Mouse (Mus musculus) regulatory T cell (primary cell): ENCODE results near the gene Tmem236.

ENCODE experiments used
- in situ Hi-C: fragments of 300-600 bp; cut with MboI, MseI; formaldehyde crosslinking; loops from one replicate; pipeline ENCODE4 v1.15.1; 2025; ENCODE audit warnings: high pct_unique_total_duplicates

Tmem236 gene

DNA sequence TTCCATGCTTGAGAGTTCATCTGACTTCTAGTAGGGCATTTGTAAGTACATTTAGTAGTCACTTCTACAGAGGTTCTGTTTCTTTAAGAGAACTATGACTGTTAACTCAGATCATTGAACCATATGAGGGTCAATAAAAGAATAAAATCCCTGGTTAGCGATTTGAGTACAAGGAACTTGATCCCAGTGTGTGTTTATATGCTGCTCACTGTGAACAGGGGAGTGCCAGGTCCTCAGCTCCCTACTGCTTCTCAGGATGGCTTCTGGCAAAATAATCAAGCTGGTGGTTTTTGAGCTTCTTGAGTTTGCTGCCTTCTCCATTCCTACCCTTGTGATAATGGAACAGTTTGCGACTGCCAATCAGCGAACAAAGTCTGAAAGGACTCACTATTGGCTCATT lies at the start of gene Tmem236:
Tmem236 (plus strand) TSS at position 190 of the 400 bp plus-strand sequence.
- in situ Hi-C loops = no loop called here

GRCm38 (mm10) chr2:14126387-14126786 lies 47.9 kb upstream of the Tmem236 start:
- in situ Hi-C loops = no loop called here

DNA sequence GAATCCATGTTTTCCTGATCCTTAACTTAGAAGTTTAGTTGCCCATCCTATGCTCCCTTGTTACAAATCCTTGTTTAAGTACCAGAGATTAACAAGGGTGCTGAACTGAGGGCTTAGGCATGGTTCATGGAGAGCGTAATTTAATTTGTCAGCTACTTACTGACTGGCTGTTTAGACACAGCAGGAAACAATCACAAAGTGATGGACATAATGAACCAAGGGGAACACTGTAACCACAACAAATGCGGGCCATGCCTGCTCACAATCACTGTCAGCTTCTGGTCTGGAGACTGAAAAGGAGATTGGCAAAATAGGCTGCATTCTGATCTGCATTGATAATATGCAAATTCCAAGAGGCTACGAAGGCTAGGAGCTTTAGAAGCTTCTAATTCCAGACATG lies 46.7 kb upstream of the Tmem236 start:
- in situ Hi-C loops = no loop called here

DNA sequence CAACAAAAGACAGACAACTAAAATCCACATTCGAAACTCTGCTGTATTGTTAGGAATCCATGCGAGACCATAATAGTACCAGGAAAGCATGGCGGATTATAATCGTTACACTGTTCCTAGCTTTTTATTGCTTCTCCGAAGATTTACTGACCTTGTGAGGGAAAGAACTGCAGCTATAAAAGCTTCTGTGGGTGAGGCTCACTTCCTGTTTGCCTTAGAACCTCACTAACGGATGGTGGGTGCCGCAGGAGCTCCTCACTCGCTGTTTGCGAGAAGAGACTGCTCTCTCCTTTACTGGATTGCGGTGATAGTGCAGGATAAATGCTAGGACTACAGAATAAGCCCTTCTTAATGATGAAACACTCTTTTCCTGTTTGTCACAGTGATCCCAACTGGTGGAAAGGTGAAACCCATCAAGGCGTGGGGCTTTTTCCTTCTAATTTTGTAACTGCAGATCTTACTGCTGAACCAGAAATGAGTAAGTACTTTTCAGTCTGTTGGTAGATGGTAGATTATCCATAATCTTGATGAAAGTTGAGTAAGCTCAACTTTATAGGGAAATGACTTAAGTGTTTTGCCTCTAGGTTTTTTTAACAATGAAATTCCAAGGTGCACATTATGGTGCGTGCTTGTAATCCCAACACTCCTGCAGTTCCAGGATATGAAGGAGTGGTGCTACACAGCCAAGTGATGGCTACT lies 43.5 kb upstream of the Tmem236 start:
- in situ Hi-C loops = loop anchor here (10.0 kb wide), 1 partner anchor 86 kb away; no protein-coding TSS in a partner anchor

- in situ Hi-C loops = loop anchor here (10.0 kb wide), 1 partner anchor 88 kb away; no protein-coding TSS in a partner anchor
These were observed 41.6 kb upstream of the Tmem236 start for GRCm38 (mm10) chr2:14132468-14133326.

- in situ Hi-C loops = loop anchor here (10.0 kb wide), 1 partner anchor 92 kb away; no protein-coding TSS in a partner anchor
These were observed 37.4 kb upstream of the Tmem236 start for GRCm38 (mm10) chr2:14136906-14137305.

DNA sequence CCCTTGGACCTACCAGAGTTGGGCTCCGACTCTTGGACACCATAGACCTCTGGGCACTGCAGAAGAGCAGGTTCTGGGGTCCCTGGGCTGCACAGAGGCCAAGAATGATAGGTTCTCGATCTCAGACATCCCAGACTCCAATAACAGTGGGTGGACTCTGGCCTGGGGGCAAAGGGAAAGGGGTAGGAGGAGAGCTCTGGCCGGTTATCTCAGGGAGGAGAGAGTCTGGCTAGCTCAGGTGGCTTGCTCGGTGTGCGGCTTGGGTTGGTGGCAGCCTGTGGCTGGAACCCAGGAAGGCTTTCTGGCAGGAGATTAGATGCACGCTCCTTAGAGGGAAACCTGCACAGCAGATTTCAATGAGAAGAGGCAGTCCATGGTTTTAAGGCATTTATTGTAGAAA lies 34.7 kb upstream of the Tmem236 start:
- in situ Hi-C loops = loop anchor here (10.0 kb wide), 1 partner anchor 95 kb away; no protein-coding TSS in a partner anchor

- in situ Hi-C loops = no loop called here
These were observed 34.3 kb upstream of the Tmem236 start for GRCm38 (mm10) chr2:14140044-14140443.

DNA sequence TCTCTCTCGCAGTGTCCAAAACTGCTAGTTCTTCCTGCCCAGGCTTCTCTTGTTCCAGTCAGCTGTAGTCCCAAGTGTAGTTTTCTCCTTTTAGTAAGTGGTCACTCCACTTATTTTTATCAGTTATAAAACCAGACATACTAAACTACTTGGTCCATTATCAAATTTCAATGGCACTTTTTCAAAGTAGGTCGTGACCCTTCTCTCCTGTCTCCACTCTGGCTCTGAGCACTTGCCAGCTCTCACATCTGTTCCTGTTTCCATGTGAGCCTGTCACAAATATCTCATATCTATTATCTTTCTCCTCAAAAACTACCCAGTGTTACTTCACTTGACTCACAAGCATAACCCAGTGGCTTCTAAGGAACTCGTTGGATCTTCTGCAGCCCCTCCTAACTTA lies 29.0 kb upstream of the Tmem236 start:
- in situ Hi-C loops = no loop called here

DNA sequence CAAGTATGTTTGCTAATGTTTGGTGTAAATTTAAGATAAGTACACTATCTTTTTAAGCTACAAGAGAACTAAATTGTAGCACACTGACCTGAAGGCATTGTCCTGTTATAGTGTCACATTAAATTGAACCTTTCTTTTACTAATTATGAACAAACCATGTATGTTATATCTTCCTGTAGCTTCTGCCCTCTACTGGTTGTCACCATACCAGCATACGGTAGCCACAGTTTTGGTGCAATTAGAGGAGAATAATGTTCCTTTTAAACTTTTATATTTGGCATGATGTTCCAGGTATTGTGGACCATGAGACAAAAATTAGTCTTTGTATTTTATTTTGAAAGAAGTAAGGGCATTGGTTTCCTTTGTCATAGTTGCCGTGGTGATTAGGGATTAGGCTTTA lies 27.4 kb upstream of the Tmem236 start:
- in situ Hi-C loops = no loop called here

GRCm38 (mm10) chr2:14150829-14151228 lies 23.5 kb upstream of the Tmem236 start:
- in situ Hi-C loops = no loop called here

DNA sequence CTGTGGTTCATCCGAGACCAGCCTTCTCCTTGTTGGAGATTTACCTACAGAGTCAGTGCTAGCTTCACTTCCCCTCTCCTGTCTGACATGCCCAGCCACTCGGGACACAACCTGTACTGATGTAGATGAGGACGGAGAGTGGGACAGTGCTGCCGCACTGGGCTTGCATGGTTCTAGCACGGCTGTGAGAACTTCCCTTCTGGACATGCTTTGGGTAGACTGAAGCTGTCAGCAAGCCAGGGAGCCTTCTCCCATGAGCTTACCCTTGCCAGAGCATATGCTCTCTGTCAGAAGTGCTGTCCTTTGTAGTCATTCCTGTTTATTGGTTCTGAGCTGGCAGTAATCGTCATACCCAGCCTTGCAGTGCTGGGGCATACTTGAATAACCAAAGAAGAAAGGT lies 22.5 kb upstream of the Tmem236 start:
- in situ Hi-C loops = no loop called here

DNA sequence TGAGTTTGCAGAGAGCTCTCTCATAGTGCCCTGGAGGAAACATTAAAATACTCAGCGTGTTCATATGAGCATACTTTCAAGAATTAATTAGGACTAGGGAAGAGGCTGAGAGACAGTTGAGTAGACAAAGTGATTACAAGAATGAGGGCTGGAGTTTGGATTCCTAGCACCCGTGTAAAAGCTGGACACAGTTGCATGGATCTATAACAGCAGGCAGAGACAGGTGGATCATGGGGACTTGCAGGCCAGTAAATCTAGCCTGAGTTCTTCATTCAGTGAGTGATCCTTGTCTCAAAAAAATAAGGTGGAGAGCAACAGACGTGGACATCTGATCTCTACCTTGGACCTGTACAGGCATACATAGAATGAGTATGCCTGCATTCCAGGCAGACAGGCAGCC lies 15.3 kb upstream of the Tmem236 start:
- in situ Hi-C loops = no loop called here

DNA sequence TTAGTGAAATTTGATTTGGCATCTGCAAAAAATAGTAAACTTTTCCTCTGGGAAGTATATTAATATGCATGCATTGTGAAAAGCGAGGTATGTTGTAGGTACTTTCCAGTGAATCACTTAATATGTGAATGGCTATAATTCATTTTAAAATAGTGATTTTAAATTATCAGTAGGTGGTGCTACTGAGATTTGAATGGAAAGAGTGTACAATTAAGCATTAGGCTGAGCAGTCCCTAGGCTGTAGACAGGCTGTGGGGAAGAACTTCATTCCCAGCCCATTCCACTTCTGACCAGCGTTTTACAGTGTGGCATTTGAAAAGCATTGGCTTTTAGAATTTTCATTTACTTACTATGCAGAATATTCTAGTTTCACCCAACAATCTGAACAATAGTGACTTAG lies 14.6 kb upstream of the Tmem236 start:
- in situ Hi-C loops = no loop called here

GRCm38 (mm10) chr2:14164459-14165030 lies 9.8 kb upstream of the Tmem236 start:
- in situ Hi-C loops = no loop called here

DNA sequence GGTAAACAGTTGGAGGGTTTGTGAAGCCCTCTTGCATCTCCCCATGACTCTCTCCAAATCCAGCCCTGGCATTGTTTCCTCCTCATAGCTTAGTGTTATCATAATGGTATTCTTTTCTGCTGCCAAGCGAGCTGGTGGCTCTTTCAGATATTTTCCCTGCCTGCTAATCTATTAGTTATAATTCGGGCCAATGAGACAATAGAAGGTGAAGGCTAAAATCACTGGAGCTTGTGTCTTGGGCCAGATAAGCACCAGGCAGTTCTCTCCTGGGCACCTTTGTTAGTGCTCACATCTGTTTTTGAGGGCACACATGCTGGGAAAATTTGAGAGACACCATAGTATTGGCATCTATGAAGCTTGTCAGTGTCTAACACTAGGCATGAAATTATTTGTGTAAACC lies 9.3 kb upstream of the Tmem236 start:
- in situ Hi-C loops = no loop called here

GRCm38 (mm10) chr2:14165618-14166344 lies 8.5 kb upstream of the Tmem236 start:
- in situ Hi-C loops = no loop called here

- in situ Hi-C loops = no loop called here
These were observed 6.6 kb upstream of the Tmem236 start for GRCm38 (mm10) chr2:14167721-14168120.

DNA sequence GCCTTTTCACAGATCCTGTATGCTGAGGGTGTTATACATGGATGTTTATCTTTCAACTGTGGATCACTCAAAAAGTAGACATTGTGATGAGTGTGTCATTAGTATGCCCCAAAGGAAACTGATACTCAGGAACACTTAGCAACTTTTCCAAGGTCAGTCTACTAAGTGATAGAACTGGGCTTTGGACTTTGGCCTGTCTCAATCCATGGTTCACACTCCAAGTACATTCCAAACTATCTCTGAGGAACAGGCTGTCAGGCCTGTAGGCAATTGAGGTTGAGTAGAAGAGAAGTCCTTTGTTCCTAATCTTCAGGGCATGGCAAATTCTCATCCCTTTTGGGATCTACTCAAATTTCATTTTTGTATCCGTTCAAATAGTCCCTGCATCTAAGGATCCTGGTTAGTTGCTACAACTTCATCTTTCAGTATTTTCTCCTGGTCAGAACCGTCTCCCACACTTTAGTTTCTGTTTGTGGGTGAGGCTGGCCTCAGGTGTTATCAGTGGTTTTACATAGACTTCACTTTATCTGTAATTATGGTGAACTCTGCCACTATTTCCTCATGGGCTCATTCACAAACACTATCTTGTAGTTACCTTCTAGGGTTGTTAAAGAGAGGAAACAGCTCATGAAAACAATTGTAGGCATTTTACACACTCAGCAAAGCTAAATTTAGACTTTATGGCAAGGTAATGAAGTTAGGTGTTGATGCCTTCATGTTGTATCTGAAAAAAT lies 2.3 kb downstream of the Tmem236 start:
- in situ Hi-C loops = no loop called here

- in situ Hi-C loops = no loop called here
These were observed 10.1 kb downstream of the Tmem236 start for GRCm38 (mm10) chr2:14184375-14184774.

DNA sequence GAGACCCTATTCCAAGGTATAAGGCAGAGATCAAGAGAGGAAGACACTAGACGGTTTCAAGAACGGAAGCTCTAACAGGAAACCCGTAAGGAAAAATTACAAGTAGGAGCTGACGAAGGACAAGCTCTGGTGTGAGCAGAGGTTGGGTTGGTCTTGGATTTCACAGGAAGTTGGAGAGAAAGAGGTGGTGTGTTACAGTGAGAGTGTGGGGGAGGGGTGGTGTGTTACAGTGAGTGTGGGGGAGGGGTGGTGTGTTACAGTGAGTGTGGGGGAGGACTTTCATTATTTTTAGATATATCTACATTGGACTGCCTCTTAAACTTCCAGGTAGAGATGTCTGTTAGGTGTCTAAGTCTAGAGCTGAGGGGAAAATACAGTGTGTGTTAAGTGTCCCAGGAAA lies 16.4 kb downstream of the Tmem236 start:
- in situ Hi-C loops = no loop called here
